Mouse (Mus musculus) intestine, postnatal 0 days (tissue): Measurements from ENCODE around the gene Eapp. TPM values are rescaled to one million over a fixed set of nuclear protein-coding genes. Genes with fewer than 3 reads are reported as not detected.
A peak's percentile ranks its signal among the peaks of the same experiment; 100 is the strongest.
"Not testable (repeated sequence)": the region's sequence is repeated elsewhere in the genome, so short reads cannot be mapped to it uniquely, and the experiment has no call there.

Source experiments
- ATAC-seq: fragments of 200-750 bp; cut with Nextera tagmentation; 2 replicates; pipeline ENCODE4 v1.8.0; 2017; ENCODE audit warnings: mild to moderate bottlenecking, moderate TSS enrichment, moderate library complexity
- H3K27ac ChIP-seq: fragments of 300-500 bp; sonication (generic); 2 replicates; pipeline ENCODE4 v1.5.1; 2014; ENCODE audit warnings: mild to moderate bottlenecking, low read depth, low read length, moderate library complexity
- H3K27me3 ChIP-seq: fragments of 300-500 bp; sonication (generic); replicated peaks from 2 replicates; pipeline ENCODE4 v1.6.1; 2014; ENCODE audit warnings: low read length, mixed read lengths; ENCODE audit not compliant: control insufficient read depth, insufficient read depth
- H3K36me3 ChIP-seq: fragments of 300-500 bp; sonication (generic); 2 replicates; pipeline ENCODE4 v1.6.1; 2014; ENCODE audit warnings: mild to moderate bottlenecking, moderate library complexity; ENCODE audit not compliant: control insufficient read depth, insufficient read depth
- H3K4me1 ChIP-seq: fragments of 300-500 bp; sonication (generic); replicated peaks from 2 replicates; pipeline ENCODE4 v1.6.1; 2014; ENCODE audit warnings: antibody characterized with exemption, low read length, mixed read lengths; ENCODE audit not compliant: control insufficient read depth, insufficient read depth
- H3K4me2 ChIP-seq: fragments of 300-500 bp; sonication (generic); replicated peaks from 2 replicates; pipeline ENCODE4 v1.6.1; 2014; ENCODE audit warnings: low read depth, mild to moderate bottlenecking, moderate library complexity
- H3K4me3 ChIP-seq: fragments of 300-500 bp; sonication (generic); 2 replicates; pipeline ENCODE4 v1.5.1; 2014; ENCODE audit warnings: low read depth, low read length
- H3K9ac ChIP-seq: fragments of 300-500 bp; sonication (generic); 2 replicates; pipeline ENCODE4 v1.6.1; 2014; ENCODE audit warnings: mild to moderate bottlenecking, low read depth, low read length
- H3K9me3 ChIP-seq: fragments of 300-500 bp; sonication (generic); 2 replicates; pipeline ENCODE4 v1.6.1; 2016; ENCODE audit warnings: mixed run types; ENCODE audit not compliant: control insufficient read depth
- CTCF ChIP-seq: sonication (generic); IDR thresholded peaks from 2 replicates; pipeline ENCODE4 v1.5.1; 2016; ENCODE audit warnings: low read depth, mild to moderate bottlenecking, control low read depth, antibody characterized with exemption, moderate library complexity
- WGBS: fragments of 180-500 bp; shearing (Covaris S2); extraction: QIAGEN DNeasy Blood & Tissue Kit; methylation state at CpG from one replicate; pipeline ENCODE4 v1.1.7; 2014; 5-methylcytosine and 5-hydroxymethylcytosine counted together
- polyA plus RNA-seq: library from polyadenylated mRNA; unstranded; fragments of >200 nt; fragmentation: Nextera tagmentation; extraction: Ambion mirVana; gene quantifications from 2 replicates; pipeline ENCODE4 v1.2.1, GENCODE M21; 2015

Eapp gene
- 93.6 and 94.1 TPM in 2 replicates for polyA plus RNA-seq

- Histone ChIP-seq H3K9ac (peak within 1 kb of the TSS; percentile 63), H3K27me3 (no peaks in the 10 kb centered on the region), H3K36me3 (peaks cover 21% of the 10 kb centered on the region), H3K27ac (peak within 1 kb of the TSS; percentile 95), H3K9me3 (no peaks in the 10 kb centered on the region), H3K4me1 (no peaks in the 10 kb centered on the region), H3K4me2 (peak within 1 kb of the TSS; percentile 71), H3K4me3 (peak within 1 kb of the TSS; percentile 70)
- peak; percentile 87 for ATAC-seq
- TF ChIP-seq CTCF = peak; percentile 62
- WGBS = under 1% methylated on average over 57 of the region's 57 CpGs
Measured at GRCm38 (mm10) chr12:54695511-54696241, at the start of gene Eapp. Gene Eapp, minus strand, starts transcription at chr12:54695897.

DNA sequence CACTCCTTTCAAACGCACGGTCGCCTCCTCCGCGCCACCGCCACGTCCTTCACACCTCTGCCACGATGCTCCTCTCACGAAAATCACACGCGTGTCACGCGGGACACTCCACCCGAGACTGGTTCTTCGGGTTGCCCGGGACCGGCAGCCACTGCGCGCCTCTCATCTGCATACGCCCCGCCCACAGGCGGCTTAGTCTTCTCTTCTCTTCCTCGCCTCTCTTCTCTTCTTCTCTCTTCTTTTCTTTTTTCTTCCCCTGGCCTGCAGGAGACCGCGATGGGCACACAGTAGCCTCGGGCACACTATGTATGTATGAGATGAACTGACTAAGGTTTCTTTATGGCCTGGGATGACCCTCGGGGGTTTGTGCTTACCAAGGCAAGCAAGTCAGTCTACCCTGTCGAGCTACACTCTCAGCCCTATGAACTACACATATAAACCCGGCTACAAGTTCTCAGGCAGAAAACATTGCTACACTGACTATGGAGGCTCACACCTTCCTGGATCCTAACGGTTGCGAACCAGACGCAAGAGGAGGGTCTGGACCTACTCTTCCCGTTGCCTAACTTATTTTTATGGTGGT lies 43.1 kb upstream of the Eapp start:
- not testable (repeated sequence) for H3K4me1 ChIP-seq, H3K9me3 ChIP-seq, H3K9ac ChIP-seq, H3K27me3 ChIP-seq, H3K4me3 ChIP-seq, H3K36me3 ChIP-seq, H3K27ac ChIP-seq
- 0% methylated on average over 9 of the region's 33 CpGs for WGBS
- 0 out of 2 replicates have a peak overlapping the region, but pooled peaks have one; percentile 32 for H3K4me2 ChIP-seq
- peak; percentile 47 for ATAC-seq

- not testable (repeated sequence) for H3K4me3 ChIP-seq, H3K9me3 ChIP-seq, H3K4me1 ChIP-seq, H3K27me3 ChIP-seq, H3K27ac ChIP-seq, H3K36me3 ChIP-seq, H3K4me2 ChIP-seq, H3K9ac ChIP-seq
- ATAC-seq = peak; percentile 73
- WGBS = no CpG with 5 or more reads among the region's 21 CpGs
Measured at GRCm38 (mm10) chr12:54737891-54738660, 42.4 kb upstream of the Eapp start.

- H3K36me3 ChIP-seq, H3K9me3 ChIP-seq, H3K4me2 ChIP-seq, H3K27ac ChIP-seq, H3K27me3 ChIP-seq, H3K9ac ChIP-seq, H3K4me1 ChIP-seq, H3K4me3 ChIP-seq: not testable (repeated sequence)
- peak; percentile 58 for ATAC-seq
- WGBS = 0% methylated on average over 5 of the region's 49 CpGs
Measured at GRCm38 (mm10) chr12:54734307-54735131, 38.8 kb upstream of the Eapp start.

DNA sequence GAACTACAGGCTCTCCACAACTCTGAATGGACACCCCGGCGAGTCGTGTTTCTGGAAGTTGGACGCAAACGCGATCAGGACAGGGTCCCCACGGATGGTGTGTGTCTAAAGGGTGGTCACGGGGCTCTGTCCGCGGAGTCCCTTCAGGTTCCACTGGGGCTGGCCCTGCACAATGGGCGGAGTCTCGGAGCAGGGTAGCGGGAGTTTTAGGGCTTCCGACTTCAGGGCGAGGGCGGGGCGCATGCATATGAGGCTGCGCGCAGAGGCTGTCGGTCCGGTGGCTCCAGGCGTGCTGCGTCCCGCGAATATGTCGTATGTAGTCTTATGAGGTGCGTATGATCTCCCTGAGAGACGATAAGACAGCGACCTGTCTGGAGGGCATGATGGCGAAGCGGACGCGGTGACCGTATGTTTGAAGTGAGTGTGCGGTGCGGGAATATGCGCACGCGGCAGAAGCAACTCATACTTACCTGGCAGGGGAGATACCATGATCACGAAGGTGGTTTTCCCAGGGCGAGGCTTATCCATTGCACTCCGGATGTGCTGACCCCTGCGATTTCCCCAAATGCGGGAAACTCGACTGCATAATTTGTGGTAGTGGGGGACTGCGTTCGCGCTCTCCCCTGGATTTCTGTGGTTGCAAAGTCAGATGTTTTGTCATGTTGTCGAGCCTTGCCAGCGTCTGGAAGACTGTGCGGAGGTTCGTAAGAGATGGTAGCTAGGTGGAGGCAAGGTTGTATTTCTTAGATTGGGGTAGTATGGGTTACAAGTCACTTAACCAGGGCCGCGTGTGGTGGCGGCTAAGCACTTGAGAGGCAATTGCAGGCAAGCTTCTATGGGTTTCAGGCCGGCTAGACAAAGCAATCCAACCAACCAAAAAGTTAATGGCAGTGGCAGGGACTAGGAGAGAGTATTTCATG lies 33.7 kb upstream of the Eapp start:
- peak; percentile 91 for ATAC-seq
- WGBS = no CpG with 5 or more reads among the region's 56 CpGs
- H3K27me3 ChIP-seq, H3K9me3 ChIP-seq, H3K36me3 ChIP-seq, H3K4me3 ChIP-seq, H3K27ac ChIP-seq, H3K4me1 ChIP-seq, H3K9ac ChIP-seq, H3K4me2 ChIP-seq: not testable (repeated sequence)

DNA sequence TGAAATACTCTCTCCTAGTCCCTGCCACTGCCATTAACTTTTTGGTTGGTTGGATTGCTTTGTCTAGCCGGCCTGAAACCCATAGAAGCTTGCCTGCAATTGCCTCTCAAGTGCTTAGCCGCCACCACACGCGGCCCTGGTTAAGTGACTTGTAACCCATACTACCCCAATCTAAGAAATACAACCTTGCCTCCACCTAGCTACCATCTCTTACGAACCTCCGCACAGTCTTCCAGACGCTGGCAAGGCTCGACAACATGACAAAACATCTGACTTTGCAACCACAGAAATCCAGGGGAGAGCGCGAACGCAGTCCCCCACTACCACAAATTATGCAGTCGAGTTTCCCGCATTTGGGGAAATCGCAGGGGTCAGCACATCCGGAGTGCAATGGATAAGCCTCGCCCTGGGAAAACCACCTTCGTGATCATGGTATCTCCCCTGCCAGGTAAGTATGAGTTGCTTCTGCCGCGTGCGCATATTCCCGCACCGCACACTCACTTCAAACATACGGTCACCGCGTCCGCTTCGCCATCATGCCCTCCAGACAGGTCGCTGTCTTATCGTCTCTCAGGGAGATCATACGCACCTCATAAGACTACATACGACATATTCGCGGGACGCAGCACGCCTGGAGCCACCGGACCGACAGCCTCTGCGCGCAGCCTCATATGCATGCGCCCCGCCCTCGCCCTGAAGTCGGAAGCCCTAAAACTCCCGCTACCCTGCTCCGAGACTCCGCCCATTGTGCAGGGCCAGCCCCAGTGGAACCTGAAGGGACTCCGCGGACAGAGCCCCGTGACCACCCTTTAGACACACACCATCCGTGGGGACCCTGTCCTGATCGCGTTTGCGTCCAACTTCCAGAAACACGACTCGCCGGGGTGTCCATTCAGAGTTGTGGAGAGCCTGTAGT lies 23.4 kb upstream of the Eapp start:
- not testable (repeated sequence) for H3K4me3 ChIP-seq, H3K27ac ChIP-seq, H3K4me2 ChIP-seq, H3K4me1 ChIP-seq, H3K9me3 ChIP-seq, H3K36me3 ChIP-seq, H3K9ac ChIP-seq, H3K27me3 ChIP-seq
- ATAC-seq = peak; percentile 90
- no CpG with 5 or more reads among the region's 56 CpGs for WGBS

- WGBS = 70% methylated on average over 4 of the region's 11 CpGs
- H3K36me3 ChIP-seq, ATAC-seq: not testable (repeated sequence)
Measured at GRCm38 (mm10) chr12:54717516-54717915, 21.8 kb upstream of the Eapp start.

More at GRCm38 (mm10) chr12:54717516-54717915, 21.8 kb upstream of the Eapp start:
- H3K4me2 ChIP-seq, H3K9ac ChIP-seq, H3K9me3 ChIP-seq, H3K4me1 ChIP-seq, H3K27me3 ChIP-seq, H3K4me3 ChIP-seq, H3K27ac ChIP-seq: not testable (repeated sequence)
